Mouse (Mus musculus) cerebellum, adult 2 months (tissue): Measurements from ENCODE around the gene Zc3h14.

Experiments used
- CTCF ChIP-seq: fragments of 200-500 bp; IDR thresholded peaks from 2 replicates; pipeline ENCODE4 v1.5.1; 2011; ENCODE audit warnings: low read depth, mild to moderate bottlenecking, control low read depth, low read length, moderate library complexity, borderline replicate concordance; ENCODE audit not compliant: insufficient read depth
- POLR2A ChIP-seq: fragments of 200-500 bp; IDR thresholded peaks from 2 replicates; pipeline ENCODE4 v1.6.1; 2011; ENCODE audit warnings: low read length, control low read depth, borderline replicate concordance; ENCODE audit not compliant: insufficient read depth

DNA sequence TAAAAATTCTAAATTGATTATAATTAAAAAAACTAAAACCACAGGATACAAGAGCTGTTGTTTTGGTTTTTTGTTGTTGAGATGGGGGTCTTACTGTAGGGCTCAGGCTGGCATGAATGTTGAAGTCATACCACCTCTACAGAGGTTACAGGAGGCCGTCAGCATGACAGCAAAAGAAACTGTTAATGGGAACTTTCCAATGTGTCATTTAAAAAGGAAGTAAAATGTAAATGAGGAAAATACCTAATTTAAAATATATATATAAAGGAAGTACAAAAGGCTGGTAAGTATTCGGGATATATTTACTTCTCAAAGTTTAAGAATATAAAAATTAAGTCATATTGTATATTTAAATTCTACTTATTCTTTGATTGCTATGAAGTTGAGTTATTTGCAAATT lies 88.7 kb downstream of the Zc3h14 start:
- no peak for TF ChIP-seq CTCF
- TF ChIP-seq POLR2A: no peak
